Mouse (Mus musculus): Measurements from ENCODE around the gene Ankrd28. TPM values are rescaled to one million over a fixed set of nuclear protein-coding genes. Genes with fewer than 3 reads are reported as not detected.

Gene Ankrd28
- polyA plus RNA-seq (2012; ENCODE audit: low replicate concordance) = 1.6 and 2.2 TPM in 2 replicates

DNA sequence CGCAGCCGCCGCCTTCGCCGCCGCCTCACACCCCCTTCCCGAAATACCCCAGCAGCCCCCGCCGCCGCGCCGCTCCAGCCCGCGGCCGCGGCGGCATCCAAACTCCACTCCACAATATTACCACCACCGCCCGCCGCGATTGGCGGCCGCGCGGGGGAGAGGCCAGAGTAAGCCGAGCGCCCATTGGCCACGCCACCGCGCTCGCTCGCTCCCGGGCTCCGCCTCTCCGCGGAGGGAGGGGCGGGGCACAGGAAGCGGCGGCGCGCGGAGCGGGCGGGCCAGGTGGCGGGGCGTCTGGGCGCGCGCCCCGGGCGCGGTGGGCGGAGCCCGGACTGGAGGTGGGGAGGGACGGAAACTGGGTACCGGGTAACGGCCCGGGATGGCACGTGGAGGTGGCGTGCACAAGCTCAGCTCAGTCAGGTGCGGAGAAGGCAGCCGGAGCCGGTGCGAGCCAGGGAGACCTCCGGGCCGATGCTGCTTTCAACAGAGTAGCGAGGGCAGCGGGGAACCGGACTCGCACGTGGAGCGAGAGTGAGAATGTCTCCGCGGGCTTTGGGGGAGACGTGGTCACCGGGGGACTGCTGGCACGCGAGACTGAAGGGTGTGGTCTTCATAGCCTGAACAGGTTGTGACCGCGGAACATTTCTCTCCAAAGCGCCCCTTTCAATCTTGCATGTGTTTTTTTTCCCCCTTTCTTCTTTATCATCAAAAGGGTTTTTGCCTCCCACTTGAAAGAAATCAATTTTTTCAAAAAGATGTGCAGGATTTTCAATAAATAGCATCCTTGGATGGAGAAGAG, at the start of gene Ankrd28:
Ankrd28 (minus strand) TSS at position 81 of the 799 bp plus-strand sequence.

Other genes starting within 250 kb of the Ankrd28 start
- 0.71 and 2.7 TPM in 2 replicates for gene Colq, start 239.3 kb downstream of the Ankrd28 start, polyA plus RNA-seq (2012; ENCODE audit: low replicate concordance)
- not detected in 2 replicates for gene Gm49387, start 189.8 kb downstream of the Ankrd28 start, polyA plus RNA-seq (2012; ENCODE audit: low replicate concordance)
- gene Btd, start 189.6 kb downstream of the Ankrd28 start, polyA plus RNA-seq (2012; ENCODE audit: low replicate concordance) = 5.1 and 10.1 TPM in 2 replicates
- gene Hacl1, start 189.4 kb downstream of the Ankrd28 start, polyA plus RNA-seq (2012; ENCODE audit: low replicate concordance) = 0.89 and 1.8 TPM in 2 replicates
- gene Galnt15, start 198.3 kb upstream of the Ankrd28 start, polyA plus RNA-seq (2012; ENCODE audit: low replicate concordance) = 0.04 TPM in 1 of 2 replicates, not detected in the other

Data from hematopoietic multipotent progenitor cell, adult 10-12 weeks (in vitro differentiated cells).